Mouse (Mus musculus) c-Kit-positive CD71-positive TER-119-negative erythroid progenitor cells, embryonic 14.5 days (primary cell): Measurements from ENCODE around the gene Pnrc2.

Experiments
- DNase-seq: peaks from one replicate; pipeline ENCODE4 v3.0.0-alpha.2; 2013; ENCODE audit warnings: low read depth

Pnrc2 gene

GRCm38 (mm10) chr4:135821772-135822171 lies 51.9 kb downstream of the Pnrc2 start:
- DNase-seq: no peak
